Mouse (Mus musculus) forebrain, embryonic 13.5 days (tissue): ENCODE data around the gene Haao. TPM values are rescaled to one million over a fixed set of nuclear protein-coding genes. Genes with fewer than 3 reads are reported as not detected.

Experiments used
- ATAC-seq: fragments of 200-750 bp; cut with Nextera tagmentation; 2 replicates; pipeline ENCODE4 v1.8.0; 2017
- H3K27ac ChIP-seq: fragments of 300-500 bp; sonication (generic); 2 replicates; pipeline ENCODE4 v1.5.1; 2015; ENCODE audit warnings: inconsistent platforms, mild to moderate bottlenecking, moderate library complexity
- H3K27me3 ChIP-seq: fragments of 300-500 bp; sonication (generic); 2 replicates; pipeline ENCODE4 v1.6.1; 2015; ENCODE audit warnings: mild to moderate bottlenecking, inconsistent platforms
- H3K36me3 ChIP-seq: fragments of 300-500 bp; sonication (generic); 2 replicates; pipeline ENCODE4 v1.6.1; 2015; ENCODE audit warnings: mild to moderate bottlenecking, inconsistent platforms; ENCODE audit not compliant: poor library complexity, severe bottlenecking
- H3K4me1 ChIP-seq: fragments of 300-500 bp; sonication (generic); 2 replicates; pipeline ENCODE4 v1.6.1; 2015; ENCODE audit warnings: inconsistent platforms
- H3K4me2 ChIP-seq: fragments of 300-500 bp; sonication (generic); 2 replicates; pipeline ENCODE4 v1.6.1; 2015; ENCODE audit warnings: inconsistent platforms, mild to moderate bottlenecking, moderate library complexity
- H3K4me3 ChIP-seq: fragments of 300-500 bp; sonication (generic); 2 replicates; pipeline ENCODE4 v1.5.1; 2015; ENCODE audit warnings: mild to moderate bottlenecking, inconsistent platforms
- H3K9ac ChIP-seq: fragments of 300-500 bp; sonication (generic); 2 replicates; pipeline ENCODE4 v1.6.1; 2015; ENCODE audit warnings: mild to moderate bottlenecking, inconsistent platforms
- H3K9me3 ChIP-seq: fragments of 300-500 bp; sonication (generic); replicated peaks from 2 replicates; pipeline ENCODE4 v1.6.1; 2016; ENCODE audit warnings: inconsistent platforms
- WGBS: fragments of 180-500 bp; shearing (Covaris S2); methylation state at CpG from one replicate; pipeline ENCODE4 v1.1.7; 2015; 5-methylcytosine and 5-hydroxymethylcytosine counted together
- polyA plus RNA-seq: library from polyadenylated mRNA; unstranded; fragments of >200 nt; fragmentation: Nextera tagmentation; extraction: Ambion mirVana; gene quantifications from 2 replicates; pipeline ENCODE4 v1.2.1, GENCODE M21; 2015

Gene Haao
- polyA plus RNA-seq, 1 experiment from 2014 or later, result not detected

GRCm38 (mm10) chr17:83829356-83829755, 18.4 kb downstream of the Haao start:
- Histone ChIP-seq H3K4me3 (no peak overlapping the region), H3K9me3 (no peaks in the 10 kb centered on the region), H3K9ac (no peak overlapping the region), H3K36me3 (no peaks in the 10 kb centered on the region), H3K4me1 (no peaks in the 10 kb centered on the region), H3K27ac (no peak overlapping the region), H3K4me2 (no peak overlapping the region), H3K27me3 (no peaks in the 10 kb centered on the region)
- WGBS, result 76% methylated on average over 3 of the region's 3 CpGs
- no peak for ATAC-seq

DNA sequence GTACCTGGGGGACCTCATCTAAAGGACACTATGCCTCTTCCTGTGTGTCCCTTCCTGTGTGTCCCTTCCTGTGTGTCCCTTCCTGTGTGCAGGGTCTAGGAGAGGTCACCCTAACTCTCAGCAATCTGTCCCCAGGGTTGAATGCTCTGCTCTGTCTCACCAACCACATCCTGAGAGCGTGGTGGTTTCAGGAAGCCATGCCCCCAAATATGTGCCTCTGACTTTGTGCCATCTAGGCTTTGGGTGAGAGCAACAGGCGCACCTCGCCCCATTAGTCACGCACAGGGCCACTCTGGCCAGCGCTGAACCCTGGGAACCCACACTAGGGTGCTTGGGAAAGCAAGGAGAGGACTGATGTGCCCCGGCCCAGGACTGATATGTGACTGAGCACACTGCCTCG, 23.9 kb downstream of the Haao start:
- no peaks in the 10 kb centered on the region for H3K36me3 ChIP-seq
- H3K4me1 ChIP-seq, result 0 out of 2 replicates have a peak, but pooled peaks cover 10% of the 10 kb centered on the region
- H3K27ac ChIP-seq, result no peak overlapping the region
- no peak for ATAC-seq
- H3K9ac ChIP-seq, result no peak overlapping the region
- H3K4me3 ChIP-seq, result no peak overlapping the region
- H3K9me3 ChIP-seq, result no peaks in the 10 kb centered on the region
- no peak overlapping the region for H3K4me2 ChIP-seq
- no peaks in the 10 kb centered on the region for H3K27me3 ChIP-seq
- 92% methylated on average over 7 of the region's 7 CpGs for WGBS

DNA sequence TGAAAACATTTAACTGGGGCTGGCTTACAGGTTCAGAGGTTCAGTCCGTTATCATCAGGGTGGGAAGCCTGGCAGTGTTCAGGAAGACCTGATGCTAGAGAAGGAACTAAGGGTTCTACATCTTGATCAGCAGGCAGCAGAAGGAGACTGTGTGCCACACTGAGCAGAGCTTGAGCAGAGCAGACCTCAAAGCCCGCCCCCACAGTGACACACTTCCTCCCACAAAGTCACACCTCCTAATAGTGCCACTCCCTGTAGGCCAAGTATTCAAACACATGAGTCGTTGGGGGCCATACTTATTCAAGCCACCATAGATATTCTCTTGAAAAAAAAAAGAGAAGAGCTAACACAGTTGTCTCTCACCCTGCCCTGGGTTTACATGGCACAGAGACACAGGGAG, 25.9 kb downstream of the Haao start:
- no peak overlapping the region for H3K4me3 ChIP-seq
- 0 out of 2 replicates have a peak, but pooled peaks cover 10% of the 10 kb centered on the region for H3K4me1 ChIP-seq
- no peak overlapping the region for H3K4me2 ChIP-seq
- no peak overlapping the region for H3K27ac ChIP-seq
- H3K9ac ChIP-seq, result no peak overlapping the region
- no peaks in the 10 kb centered on the region for H3K27me3 ChIP-seq
- ATAC-seq, result no peak
- no peaks in the 10 kb centered on the region for H3K9me3 ChIP-seq
- H3K36me3 ChIP-seq, result 0 out of 2 replicates have a peak, but pooled peaks cover 3% of the 10 kb centered on the region
- 80% methylated on average over 3 of the region's 3 CpGs for WGBS

DNA sequence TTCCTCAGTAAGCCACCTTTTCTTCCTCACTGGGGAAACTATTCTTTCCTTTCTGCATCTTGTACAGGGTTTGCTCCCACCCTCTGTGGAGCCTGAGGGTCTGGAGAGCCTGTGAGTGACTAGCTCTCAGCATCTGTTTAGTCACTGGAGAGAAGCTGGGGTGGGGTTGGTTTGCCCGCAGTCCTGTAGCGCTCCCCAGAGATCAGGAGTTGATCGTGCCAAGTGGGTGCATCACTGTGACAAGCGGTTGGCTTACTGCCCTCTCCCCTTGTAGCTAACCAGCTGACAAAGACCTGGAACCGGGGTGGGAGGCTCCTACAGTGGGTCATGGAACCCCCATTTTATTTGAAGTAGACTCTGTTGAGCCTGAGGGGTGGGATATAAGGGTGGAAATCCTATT, 27.1 kb downstream of the Haao start:
- ATAC-seq, result peak; percentile 48; the same call in 1 of the 2 replicates
- no peaks in the 10 kb centered on the region for H3K9me3 ChIP-seq
- no peak overlapping the region for H3K9ac ChIP-seq
- H3K4me2 ChIP-seq, result no peak overlapping the region
- 0 out of 2 replicates have a peak, but pooled peaks cover 3% of the 10 kb centered on the region for H3K36me3 ChIP-seq
- no peaks in the 10 kb centered on the region for H3K27me3 ChIP-seq
- no peak overlapping the region for H3K4me3 ChIP-seq
- H3K4me1 ChIP-seq, result 0 out of 2 replicates have a peak, but pooled peaks cover 10% of the 10 kb centered on the region
- no peak overlapping the region for H3K27ac ChIP-seq
- WGBS, result 76% methylated on average over 5 of the region's 5 CpGs

GRCm38 (mm10) chr17:83819503-83819902, 28.3 kb downstream of the Haao start:
- H3K27me3 ChIP-seq, result no peaks in the 10 kb centered on the region
- no peak overlapping the region for H3K4me2 ChIP-seq
- H3K36me3 ChIP-seq, result 0 out of 2 replicates have a peak, but pooled peaks cover 3% of the 10 kb centered on the region
- H3K9me3 ChIP-seq, result no peaks in the 10 kb centered on the region
- H3K4me3 ChIP-seq, result no peak overlapping the region
- no peak overlapping the region for H3K9ac ChIP-seq
- ATAC-seq, result no peak
- 80% methylated on average over 8 of the region's 8 CpGs for WGBS
- H3K4me1 ChIP-seq, result 0 out of 2 replicates have a peak, but pooled peaks cover 10% of the 10 kb centered on the region
- no peak overlapping the region for H3K27ac ChIP-seq

GRCm38 (mm10) chr17:83816996-83817395, 30.8 kb downstream of the Haao start:
- Histone ChIP-seq H3K4me1 (0 out of 2 replicates have a peak, but pooled peaks cover 10% of the 10 kb centered on the region), H3K9ac (no peak overlapping the region), H3K27ac (no peak overlapping the region), H3K4me2 (no peak overlapping the region), H3K9me3 (no peaks in the 10 kb centered on the region), H3K27me3 (no peaks in the 10 kb centered on the region), H3K36me3 (0 out of 2 replicates have a peak, but pooled peaks cover 5% of the 10 kb centered on the region), H3K4me3 (no peak overlapping the region)
- no peak for ATAC-seq
- 93% methylated on average over 7 of the region's 7 CpGs for WGBS

GRCm38 (mm10) chr17:83813050-83813449, 34.7 kb downstream of the Haao start:
- H3K27me3 ChIP-seq, result no peaks in the 10 kb centered on the region
- 89% methylated on average over 4 of the region's 4 CpGs for WGBS
- no peak for ATAC-seq
- H3K4me2 ChIP-seq, result no peak overlapping the region
- no peak overlapping the region for H3K4me3 ChIP-seq
- 0 out of 2 replicates have a peak, but pooled peaks cover 4% of the 10 kb centered on the region for H3K36me3 ChIP-seq
- H3K9me3 ChIP-seq, result no peaks in the 10 kb centered on the region
- no peaks in the 10 kb centered on the region for H3K4me1 ChIP-seq
- no peak overlapping the region for H3K27ac ChIP-seq
- H3K9ac ChIP-seq, result no peak overlapping the region

DNA sequence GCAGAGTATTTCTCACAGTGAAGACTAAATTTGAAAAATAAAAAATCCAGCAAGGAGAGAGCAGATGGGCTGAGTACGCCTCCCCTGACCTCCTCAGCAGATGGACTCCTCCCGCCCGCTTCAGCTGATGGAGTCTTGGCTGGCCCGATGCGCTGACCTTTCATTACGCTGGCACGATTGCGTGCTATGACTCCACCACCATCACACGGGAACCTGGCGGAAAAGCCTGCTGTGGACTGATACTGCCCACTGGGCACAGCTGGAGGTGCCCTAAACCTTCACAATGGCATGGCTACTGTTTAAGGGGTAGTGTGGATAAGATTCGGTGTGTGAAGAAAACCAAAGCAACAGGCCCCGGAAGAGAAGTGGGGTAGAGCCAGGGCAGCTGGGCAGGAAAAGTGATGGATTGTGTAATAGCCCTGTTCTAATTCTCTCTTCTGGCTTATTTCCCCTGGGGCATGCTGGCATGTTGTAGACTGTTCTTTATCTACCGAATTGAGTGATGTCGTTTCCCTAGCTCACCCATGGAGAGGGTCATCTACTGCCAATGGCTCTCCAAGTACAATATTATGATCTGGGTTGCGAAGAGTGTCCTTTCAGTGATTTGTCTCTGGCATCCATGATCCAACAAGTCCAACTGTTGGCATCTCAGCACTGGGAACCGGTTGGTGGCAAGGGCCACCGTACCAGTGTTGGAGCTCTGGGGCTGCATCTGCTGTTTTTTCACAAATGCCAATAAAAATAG, 35.4 kb downstream of the Haao start:
- H3K4me3 ChIP-seq, result no peak overlapping the region

DNA sequence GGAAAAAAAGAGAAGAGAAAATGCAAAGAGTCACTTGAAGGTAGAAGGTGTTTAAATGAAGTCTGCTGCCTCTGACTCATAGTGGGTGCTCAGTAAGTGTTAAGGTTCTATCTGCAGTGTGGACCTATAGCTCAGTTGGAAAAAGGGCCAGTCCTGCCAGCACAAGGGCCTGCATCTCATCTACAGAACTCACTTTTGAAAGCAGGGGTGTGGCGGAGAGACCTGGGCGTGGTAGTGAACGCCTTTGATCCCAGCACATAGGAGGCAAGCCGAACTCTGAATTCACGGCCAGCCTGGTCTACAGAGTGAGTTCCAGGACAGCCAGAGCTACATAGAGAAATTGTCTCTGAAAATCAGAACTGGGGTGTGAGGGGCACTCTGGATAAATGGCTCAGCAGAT, 37.5 kb downstream of the Haao start:
- WGBS, result 97% methylated on average over 5 of the region's 5 CpGs
- H3K4me3 ChIP-seq, result no peak overlapping the region
- ATAC-seq, result no peak
- H3K4me2 ChIP-seq, result no peak overlapping the region
- no peak overlapping the region for H3K9ac ChIP-seq
- H3K36me3 ChIP-seq, result peaks cover 7% of the 10 kb centered on the region; the same call in 1 of the 2 replicates
- no peak overlapping the region for H3K27ac ChIP-seq
- no peaks in the 10 kb centered on the region for H3K4me1 ChIP-seq
- no peaks in the 10 kb centered on the region for H3K27me3 ChIP-seq
- no peaks in the 10 kb centered on the region for H3K9me3 ChIP-seq

More for the DNA sequence above, 35.4 kb downstream of the Haao start:
- no peak overlapping the region for H3K4me2 ChIP-seq
- H3K9me3 ChIP-seq, result no peaks in the 10 kb centered on the region
- 0 out of 2 replicates have a peak, but pooled peaks cover 2% of the 10 kb centered on the region for H3K36me3 ChIP-seq
- no peak overlapping the region for H3K27ac ChIP-seq
- no peak overlapping the region for H3K9ac ChIP-seq
- no peaks in the 10 kb centered on the region for H3K4me1 ChIP-seq
- ATAC-seq, result no peak
- 88% methylated on average over 17 of the region's 17 CpGs for WGBS
- no peaks in the 10 kb centered on the region for H3K27me3 ChIP-seq

DNA sequence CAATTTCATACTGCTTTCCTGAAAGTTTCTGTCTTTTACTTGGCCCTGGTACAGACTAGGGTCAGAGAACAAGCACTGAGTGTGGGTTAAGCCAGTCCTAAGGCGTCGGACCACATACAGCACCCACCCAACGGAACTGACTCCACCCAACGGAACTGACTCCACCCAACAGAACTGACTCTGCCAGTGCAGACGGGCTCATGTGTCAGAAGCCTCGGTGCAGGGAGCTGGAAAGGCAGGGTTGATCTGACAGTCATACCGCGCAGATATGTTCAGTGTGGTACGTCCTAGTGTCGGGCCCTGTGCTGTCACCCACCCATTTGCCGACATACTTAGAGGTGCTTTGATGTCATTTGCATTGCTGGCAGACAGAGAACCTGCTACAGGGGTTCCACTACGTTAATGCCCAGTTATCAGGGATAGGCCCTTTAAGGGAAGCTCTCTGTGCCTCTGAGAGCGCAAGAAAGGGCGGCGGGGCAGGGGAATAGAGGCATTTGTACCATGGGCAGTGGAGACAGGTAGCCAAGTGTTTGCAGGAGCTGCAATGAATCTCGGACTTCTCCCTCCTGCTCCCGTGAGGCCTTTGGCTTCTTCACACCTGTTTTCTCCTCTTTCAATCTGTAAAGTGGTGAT, 38.5 kb downstream of the Haao start:
- H3K4me1 ChIP-seq, result no peaks in the 10 kb centered on the region
- H3K4me2 ChIP-seq, result no peak overlapping the region
- H3K9ac ChIP-seq, result no peak overlapping the region
- no peak overlapping the region for H3K4me3 ChIP-seq
- WGBS, result 92% methylated on average over 17 of the region's 17 CpGs
- ATAC-seq, result no peak
- H3K36me3 ChIP-seq, result peaks cover 10% of the 10 kb centered on the region; the same call in 1 of the 2 replicates
- H3K27ac ChIP-seq, result no peak overlapping the region
- H3K27me3 ChIP-seq, result no peaks in the 10 kb centered on the region
- no peaks in the 10 kb centered on the region for H3K9me3 ChIP-seq

DNA sequence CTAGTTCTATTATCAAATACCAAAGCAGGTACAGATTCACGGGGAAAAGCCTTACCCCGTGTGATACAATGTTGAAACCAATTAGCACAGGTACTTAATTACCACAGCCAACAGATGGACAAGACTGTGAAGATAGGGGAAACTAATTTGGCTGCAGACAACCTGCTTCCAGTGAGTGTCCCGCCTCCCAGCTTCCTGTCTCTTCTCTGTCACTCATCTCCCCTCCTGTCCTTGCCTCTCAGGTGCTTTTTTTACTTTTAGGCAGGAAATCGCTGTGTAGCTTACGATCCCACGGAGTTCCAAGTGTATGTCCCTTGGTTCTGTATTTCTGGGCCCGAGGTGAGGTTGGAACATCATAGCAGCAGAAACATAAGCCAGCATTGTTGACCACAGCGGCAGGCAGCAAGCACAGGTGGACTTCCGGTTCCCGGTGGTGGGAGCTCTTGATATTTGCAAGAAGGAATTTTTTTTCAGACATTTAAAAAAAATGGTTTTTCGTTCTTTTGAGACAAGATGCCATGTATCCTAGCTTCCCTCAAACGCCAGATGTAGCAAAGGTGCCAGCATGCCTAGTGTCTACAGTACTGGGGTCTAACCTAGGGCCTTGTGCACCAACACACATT, 39.2 kb downstream of the Haao start:
- no peak overlapping the region for H3K4me3 ChIP-seq
- H3K27me3 ChIP-seq, result no peaks in the 10 kb centered on the region
- H3K9me3 ChIP-seq, result no peaks in the 10 kb centered on the region
- peaks cover 11% of the 10 kb centered on the region; the same call in 1 of the 2 replicates for H3K36me3 ChIP-seq
- no peak overlapping the region for H3K9ac ChIP-seq
- no peak overlapping the region for H3K4me2 ChIP-seq
- 88% methylated on average over 12 of the region's 12 CpGs for WGBS
- no peak for ATAC-seq
- no peak overlapping the region for H3K27ac ChIP-seq
- H3K4me1 ChIP-seq, result no peaks in the 10 kb centered on the region
